Mouse (Mus musculus) gastrocnemius, postnatal 4 days (tissue): ENCODE results near the gene Cpxm1. TPM values are rescaled to one million over a fixed set of nuclear protein-coding genes. Genes with fewer than 3 reads are reported as not detected.

ENCODE experiments used
- DNase-seq, 2 experiments: peaks; one replicate each; pipeline ENCODE4 v3.0.0; 2021 to 2022; ENCODE audit warnings: low spot score in 2 of 2, mixed read lengths in 2 of 2
- long read RNA-seq, 2 experiments: library from polyadenylated mRNA; stranded (forward); transcript quantifications; one replicate each; pipeline ENCODE4 v2.0.0; 2021
- total RNA-seq, 2 experiments: library from RNA; stranded (reverse); gene quantifications; 2 replicates each; pipeline ENCODE4 v1.2.3; 2021

Cpxm1 gene
- total RNA-seq: 10 to 100 TPM; 19.7 to 19.9 TPM
- long read RNA-seq, experiment 1, transcript Cpxm1-201 (14 exons, 2,366 nt): major isoform, 30 of 36 reads
- long read RNA-seq, experiment 1, partial matches to known transcripts: 4 of 36 reads
- long read RNA-seq, experiment 1, other reads (novel, unspliced or antisense): 1 of 36 reads
- long read RNA-seq, experiment 2, transcript Cpxm1-201 (14 exons, 2,366 nt): major isoform, 54 of 69 reads
- long read RNA-seq, experiment 2, partial matches to known transcripts: 2 of 69 reads
- long read RNA-seq, experiment 2, other reads (novel, unspliced or antisense): 13 of 69 reads

DNA sequence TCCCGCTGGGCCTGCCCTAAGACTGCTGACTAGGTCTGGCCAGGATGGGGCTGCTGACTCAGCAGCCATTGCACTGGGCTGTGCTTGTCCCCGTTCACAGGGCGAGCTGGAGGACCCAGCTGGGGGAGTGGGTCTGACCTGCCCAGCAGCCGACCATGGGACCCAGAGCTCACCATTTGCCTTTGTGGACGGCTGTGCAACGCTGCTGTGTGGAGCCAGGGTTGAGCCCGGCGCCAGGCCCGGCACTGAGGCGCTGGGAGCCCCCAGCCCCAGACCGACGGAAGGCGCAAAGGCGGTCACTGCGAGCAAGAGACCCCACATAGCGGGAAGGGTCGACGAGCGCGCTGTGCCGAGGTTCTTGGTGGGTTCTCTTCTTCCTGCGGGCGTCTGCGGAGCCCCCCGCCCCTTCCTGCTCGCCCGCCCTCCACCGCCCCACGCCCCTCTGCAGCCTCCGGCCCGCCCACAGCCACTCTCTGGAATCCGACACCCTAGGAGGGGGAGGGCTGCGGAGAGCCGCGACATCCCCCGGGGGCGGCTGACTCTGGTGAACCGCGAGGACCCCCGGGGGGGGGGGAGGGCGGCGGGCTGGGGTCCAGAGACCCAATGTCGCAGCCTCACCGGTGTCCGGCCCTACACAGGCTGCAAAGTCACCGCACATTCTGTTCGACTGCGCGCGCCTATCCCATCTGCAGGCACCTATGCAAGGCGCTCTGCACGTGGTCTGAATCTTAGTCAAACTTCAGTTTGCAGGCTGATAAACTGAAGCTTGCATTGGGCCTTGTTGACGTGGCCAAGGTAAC, at the start of gene Cpxm1:
Gene Cpxm1 (minus strand): TSS at position 389 of the 800 bp plus-strand sequence.
- DNase-seq: peak in 1 of 2 experiments; percentile 53

DNA sequence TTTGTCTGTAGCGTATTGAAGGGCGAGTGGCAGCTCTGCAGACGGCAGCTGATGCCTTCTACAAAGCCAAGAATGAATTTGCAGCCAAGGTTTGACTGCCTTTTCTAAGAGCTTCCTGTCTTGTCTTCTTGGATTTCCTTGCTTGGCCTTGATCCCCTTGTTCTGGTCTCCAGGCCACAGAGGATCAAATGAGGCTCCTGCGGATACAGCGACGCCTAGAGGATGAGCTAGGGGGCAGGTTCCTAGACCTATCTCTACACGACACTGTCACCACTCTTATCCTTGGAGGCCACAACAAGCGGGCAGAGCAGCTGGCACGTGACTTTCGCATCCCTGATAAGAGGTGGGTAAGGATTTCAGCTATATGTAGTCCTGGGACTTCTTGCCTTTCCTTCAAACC, 44.8 kb upstream of the Cpxm1 start:
- no peak for DNase-seq

DNA sequence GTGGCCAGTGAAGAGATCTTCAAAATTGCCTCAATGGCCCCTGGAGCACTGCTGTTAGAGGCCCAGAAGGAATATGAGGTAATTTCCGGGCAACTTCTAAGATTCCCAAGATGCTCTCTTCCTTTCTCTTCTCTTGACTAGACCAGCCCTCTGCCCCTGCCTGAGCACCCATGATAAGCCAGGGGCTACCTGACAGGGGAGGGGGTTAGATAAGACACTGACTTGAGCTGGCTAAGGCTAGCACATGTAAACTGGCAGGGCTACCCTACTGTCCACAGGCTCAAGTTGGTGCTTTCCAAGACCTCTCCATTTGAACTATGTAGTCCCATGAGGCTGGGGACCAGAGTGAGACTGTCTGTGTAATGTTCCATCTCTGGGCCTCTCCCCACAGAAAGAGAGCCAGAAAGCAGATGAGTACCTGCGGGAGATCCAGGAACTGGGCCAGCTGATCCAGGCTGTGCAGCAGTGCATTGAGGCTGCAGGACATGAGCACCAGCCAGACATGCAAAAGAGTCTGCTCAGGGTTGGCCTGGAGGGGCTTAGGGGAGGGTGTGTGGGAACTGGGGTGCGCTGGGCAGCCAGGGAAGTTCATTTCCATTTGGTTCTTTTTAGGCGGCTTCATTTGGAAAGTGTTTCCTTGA, 42.6 kb upstream of the Cpxm1 start:
- DNase-seq: no peak

DNA sequence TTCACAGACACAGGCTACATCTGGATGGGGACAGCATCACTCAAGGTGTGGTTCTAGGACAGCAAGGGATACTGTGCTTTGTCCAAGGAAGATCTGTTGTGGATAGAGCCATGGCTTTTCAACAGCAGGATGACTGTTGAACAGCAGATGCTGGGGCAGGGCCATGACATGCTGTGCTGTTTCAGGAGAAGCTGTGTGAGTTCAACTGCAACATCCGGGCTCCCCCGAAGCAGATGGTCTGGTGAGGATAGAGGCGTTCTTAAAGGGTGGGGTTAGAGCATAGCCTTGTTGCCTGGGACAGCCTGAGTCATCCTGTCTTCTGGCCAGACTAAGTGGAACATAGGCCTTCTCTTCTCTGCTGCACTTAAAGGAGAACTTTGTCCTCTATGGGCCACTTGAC, 41.5 kb upstream of the Cpxm1 start:
- no peak for DNase-seq

DNA sequence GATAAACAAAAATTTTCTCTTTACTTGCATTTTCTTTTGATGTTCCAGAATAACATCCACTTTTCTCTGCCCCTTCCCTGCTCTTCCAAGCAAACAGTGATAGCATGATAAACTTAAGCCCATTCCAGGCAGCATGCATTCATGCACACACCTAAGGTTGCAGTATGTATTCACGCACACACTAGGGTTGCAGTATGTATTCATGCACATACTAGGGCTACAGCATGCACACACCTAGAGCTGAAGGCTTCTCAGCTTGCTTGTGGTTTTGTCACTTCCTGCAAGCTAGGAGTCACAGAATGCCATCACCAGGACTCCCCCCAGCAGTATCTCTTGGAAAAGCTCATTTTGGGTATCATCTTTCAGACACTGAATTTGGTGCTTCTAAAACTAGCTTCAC, 39.4 kb upstream of the Cpxm1 start:
- no peak for DNase-seq

DNA sequence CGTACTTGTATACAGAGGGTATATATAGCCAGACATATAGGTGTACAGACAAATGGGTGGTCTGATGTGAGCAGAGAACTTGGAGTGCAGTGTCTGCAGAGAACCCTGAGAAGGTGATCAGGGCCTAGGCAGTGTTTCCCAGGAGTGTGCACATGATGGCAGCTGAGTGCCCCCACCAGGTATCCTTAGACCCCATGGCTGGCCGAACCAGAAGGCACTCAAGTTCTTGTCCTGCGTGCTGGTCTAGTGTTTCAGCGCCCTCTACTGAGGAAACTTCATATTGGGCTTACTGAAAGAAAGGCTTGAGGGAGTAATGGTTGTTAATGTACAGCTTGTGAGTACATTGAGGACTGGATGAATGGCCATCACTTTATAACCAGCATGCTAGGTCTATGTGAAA, 35.8 kb upstream of the Cpxm1 start:
- DNase-seq: no peak

DNA sequence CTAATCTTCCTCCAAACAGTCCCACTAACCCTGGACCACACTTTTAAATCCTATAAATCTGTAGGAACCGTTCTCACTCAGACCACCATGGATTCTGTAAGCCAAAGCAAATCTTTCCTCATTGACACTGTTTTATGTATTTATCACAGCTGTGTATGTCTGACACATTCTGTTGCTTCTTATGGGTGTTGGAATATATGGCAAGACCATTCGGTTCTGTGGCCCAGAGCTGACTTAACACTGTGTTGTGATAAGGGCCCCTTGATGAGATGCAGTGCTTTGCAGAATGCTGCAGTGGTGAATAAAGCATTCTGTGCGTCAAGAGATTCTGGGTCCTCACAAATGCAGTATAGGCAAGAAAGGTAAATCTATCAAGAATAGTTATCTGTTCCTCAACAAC, 34.8 kb upstream of the Cpxm1 start:
- no peak for DNase-seq

DNA sequence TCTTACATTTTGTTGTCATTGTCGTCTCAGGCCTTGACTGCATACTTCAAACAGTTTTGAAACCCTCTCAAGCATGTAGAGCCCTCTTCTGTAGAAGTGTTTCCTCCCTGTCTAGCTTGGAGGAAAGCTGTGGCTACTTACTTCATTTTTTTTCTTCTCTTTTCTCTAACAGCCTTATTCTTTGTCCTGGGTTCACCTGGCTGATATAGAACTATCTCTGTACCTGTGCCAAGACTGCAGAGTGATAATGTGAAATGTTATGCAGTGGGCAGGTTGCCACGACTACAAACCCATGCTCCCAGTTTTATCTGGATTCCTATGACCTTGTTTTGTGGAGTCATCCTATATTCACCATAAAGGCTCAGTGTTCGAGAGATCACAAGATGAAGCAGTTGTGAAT, 33.1 kb upstream of the Cpxm1 start:
- no peak for DNase-seq

DNA sequence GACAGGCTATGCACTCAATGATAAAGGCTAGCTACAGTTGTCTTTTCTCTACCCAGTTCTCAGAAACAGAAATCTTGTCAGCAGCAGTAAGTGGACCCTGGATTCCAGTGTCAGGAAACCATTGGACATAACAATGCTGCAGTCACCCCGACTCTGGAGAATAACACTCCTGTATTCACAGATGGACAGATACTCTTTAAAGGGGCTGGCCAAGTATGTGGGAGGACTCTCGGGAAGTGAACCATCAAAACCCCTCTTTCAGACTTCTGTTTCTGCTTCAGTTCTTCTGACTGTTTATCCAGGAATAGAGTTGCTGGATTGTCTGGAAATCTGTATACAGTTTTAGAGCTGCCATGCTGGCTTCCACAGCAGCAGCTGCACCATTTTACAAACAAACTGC, 32.5 kb upstream of the Cpxm1 start:
- no peak for DNase-seq

DNA sequence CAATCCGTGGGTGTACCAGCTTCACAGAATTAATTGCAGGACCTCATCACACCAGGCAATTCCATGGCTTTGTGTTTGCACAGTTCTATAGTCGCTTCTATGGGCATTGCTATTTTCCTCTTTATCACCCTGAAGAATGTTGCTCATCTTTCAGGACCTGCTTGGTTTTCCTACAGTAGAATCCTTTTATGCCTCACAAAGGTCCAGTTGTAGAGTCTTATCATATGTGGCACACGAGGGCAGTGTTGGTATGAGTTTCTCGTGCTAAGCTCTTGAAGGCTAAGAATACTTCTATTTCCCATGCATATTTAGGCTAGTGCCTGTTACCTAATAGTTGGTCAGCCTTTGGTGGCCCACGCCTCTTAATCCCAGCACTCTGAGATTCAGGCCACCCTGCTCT, 27.7 kb upstream of the Cpxm1 start:
- no peak for DNase-seq

DNA sequence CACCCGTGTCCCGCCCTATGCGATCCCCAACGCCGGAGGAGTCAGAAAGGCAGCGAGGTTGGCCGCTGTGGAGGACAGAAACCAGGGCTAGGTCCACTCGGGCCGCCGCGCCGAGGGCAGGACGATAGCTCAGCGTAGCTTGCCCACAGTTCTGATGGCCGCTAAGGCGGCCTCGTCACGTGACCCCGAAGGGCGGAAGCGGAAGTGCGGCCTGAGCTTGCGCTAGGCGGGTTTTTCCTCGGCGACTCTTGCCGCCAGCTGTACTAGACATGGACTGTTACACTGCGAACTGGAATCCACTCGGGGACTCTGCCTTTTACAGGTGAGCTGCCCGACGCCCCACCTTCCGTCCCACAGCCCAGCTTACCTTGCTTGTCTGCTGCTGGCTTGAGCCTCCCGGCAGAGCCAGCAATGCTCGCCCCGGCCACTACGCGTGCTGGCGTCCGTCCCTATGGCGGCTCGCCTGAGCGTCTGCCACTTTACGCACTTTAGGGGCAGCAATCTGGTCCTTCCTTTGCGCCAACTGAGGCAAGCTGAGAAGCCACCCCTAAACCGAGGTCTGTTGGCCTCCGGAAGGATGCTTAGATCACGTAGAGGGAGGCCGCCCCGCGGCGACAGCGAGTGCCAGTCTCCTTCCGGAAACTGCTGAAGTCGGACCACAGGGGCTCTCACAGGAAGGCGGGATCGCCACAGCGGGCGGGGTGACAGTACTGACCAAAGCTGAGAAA, 26.9 kb upstream of the Cpxm1 start, which contains the start of the genes Vps16 and Pced1a:
Gene Vps16 (plus strand): TSS at position 214 of the 728 bp plus-strand sequence.
Gene Pced1a (minus strand): TSS at position 576 of the 728 bp plus-strand sequence.
- peak; percentile 86 to 96 for DNase-seq

DNA sequence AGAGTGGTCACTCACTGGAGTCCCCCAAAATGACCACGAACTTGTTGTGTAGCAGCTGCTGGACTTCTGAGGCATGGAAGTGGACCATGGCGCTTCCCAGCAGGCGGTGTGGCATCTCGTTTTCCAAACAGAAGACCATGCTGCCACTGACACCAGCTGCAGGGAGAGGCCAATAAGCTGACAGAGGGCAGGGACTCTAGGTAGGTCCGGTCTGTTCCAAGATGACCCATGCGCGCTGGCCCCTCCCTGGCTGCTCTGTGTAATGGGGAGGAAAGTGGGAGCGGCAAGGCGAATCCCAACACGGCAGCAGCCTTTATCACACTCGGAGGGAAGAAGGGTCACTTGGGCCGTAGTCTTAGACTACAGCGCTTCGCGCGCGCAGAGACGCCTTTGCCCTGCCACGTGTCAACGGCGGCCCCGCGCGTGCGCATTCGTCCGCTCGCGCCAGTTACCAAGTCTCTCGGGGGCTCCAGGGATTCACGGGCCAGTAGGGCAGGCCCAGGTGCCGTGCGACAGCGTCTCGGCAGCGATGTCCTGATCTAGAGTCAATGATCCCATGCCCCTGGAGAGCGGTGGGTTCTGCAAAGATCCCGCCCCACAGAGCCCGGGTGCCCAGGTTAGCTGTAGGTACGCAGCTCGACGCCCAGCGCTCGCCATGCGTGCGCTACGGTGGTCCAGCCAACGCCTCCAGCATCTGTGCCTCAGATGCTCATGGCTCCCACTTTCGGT, 26.2 kb upstream of the Cpxm1 start:
- peak; percentile 69 to 81 for DNase-seq

DNA sequence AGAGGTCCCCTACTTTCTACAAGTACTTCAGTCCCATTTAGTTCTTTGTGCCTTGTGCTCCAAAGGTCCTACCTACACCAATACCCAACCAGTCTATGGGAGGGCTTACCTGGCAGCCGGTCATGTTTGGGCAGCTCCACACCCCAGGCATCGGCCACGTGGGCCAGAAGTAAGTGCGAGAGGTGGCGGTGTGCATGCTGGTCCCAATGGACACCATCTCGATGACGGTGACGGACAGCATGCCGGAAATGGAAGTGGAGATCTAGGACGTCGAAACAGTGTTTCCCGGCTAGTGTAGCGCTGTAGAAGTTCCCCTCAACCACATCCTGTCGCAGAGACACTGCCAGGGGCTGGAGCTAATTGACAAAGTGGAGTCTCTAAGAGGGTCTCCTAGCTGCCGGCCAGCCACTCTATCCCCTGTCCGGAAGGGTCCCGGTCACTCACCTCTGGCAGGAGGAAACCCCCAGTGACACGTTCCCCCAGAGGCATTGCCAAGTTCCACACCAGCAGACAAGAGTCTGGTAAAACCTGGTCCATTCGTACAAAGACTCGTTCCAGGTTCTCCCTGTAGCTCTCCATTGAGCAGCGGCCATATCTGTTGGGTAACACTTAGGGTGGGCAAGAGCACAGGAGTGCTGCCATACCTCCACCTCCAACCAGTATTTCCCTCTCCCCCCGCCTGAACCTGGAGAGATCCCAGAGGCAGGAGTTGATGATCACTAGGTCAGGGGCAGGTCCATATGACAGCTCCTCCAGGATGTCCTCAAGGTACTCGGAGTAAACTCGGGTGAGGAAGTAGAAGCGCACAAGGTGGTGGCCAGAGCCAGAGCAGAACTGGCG, 24.6 kb upstream of the Cpxm1 start:
- no peak for DNase-seq

DNA sequence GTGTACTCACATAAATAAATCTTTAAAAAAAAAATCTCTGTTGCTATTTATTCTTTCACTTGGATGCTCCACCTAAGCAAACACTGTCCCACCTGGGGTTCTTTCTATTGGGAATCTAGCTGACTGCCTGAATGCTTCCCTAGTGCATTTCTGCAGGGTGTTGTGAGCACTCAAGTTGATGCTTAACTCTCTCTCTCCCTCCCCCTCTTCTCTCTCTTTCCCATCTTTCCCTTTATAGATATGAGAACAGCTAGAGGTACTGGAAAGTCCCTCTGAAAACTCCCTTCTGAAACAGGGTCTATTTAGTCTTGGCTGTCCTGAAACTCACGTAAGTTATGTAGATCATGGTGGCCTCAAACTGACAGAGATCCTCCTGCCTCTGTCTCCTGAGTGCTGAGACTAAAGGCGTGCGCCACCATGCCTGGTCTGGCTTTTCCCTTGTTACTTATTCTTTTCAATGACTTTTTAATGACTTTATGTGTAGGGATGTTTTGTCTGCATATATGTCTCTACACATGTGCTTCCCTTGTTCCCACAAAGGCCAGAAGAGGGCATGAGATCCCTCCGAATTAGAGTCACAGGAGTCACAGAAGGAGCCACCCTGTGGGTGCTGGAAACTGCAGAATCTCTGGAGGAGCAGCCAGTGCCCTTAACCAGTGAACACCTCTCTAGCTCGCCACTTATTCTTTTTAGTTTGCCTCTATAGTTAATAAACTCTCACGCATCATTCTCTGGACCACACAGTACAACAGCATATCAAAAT, 16.9 kb upstream of the Cpxm1 start:
- no peak for DNase-seq

DNA sequence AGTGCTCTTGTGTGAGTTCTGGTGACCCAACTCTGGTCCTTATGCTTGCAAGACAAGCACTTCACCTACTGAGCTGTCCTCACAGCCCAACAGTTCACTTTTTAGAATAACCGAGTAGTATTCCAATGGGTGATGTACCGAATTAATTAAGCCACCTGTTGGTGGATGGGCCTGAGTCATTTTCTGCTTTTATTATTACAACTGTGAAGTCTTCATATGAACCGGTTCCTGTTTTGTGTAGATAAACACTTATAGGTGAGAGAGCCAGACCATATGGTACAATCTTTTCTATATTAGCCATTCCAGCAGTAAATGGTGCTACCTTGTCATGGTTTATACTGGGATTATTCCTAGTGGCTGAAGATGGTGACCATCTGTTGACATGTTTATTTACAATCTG, 15.4 kb upstream of the Cpxm1 start:
- no peak for DNase-seq

DNA sequence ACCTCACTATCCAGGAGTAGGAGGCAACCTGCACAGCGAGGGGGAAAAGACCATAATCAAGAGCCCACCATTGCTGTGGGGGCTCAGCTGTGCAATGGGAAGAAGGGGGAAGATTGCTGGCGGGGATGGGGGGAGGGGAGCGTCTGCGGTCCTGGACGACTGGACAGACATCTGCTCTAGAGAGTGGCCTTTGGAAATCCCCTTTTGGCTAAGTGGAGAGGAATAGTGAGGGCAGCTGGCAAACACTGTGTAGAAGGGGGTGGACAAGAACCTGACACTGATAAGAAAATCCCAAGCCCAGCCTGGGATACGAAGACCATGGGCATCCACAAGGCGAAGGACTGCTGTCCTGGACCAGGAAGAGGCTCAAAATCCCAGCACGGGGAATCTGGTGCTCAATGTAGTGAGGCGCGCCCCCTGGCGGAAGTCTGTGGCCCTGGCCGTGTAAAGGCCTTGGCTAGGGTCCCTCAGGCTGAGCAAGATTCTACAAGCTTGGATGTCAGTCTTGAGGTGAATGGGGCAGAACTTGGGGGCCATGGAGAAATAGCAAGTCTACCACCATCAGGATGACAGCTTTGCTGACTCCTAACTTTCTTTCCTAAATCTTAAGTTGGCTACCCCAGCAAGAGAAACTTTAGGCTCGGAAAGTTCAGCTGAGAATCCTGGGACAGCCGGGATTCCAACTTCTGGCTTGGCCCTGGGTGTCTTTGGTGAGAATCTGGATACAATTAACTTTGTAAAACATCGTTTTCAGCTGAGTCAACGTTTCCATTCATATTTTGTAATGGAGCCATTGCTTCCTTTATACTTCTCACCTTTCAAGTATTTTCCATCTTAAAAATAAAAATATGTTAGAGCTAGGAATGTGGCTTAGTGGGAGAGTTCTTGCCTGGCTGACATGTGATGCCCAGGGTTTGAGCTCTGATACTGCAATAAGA, 14.5 kb upstream of the Cpxm1 start:
- peak; percentile 84 to 88 for DNase-seq

DNA sequence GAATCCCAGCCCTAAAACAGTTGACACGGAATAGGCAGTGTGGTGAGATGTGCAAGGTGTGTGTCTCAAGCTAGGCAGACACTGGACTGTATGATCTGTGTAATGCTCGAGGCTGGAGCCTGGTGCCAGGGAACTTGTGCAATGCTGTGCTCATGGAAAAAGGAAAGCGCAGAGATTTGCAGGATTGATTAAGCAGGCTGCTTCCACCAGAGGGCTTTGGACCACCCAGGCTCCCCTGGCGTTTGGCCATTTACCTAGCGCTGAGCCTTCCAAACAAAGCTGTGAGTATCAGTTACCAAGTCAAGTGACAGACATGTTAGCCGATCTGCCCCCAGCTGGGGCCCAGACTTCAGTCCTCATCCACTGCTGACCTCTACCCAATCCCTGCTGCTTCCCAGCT, 10.8 kb upstream of the Cpxm1 start:
- DNase-seq: no peak

DNA sequence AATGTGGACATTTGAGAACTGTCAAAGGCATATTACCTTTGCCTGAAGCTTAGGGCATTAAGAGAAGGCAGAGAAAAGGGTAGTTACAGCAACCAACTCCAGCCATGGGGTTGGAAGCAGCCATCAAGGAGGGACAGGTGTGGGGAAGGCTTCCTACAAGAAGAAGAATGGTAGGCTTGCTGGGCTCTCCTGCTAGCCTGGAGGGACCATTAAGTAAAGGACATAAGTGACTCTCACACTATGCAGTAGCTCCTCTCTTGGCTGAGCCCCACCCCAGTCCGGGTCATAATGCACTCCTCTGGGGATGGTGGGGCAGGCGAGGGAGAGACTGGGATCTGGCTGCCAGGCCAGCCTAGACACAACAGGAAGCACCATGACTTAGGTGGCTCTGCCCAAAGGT, 8.8 kb upstream of the Cpxm1 start, which contains the start of gene Tmem239:
Gene Tmem239 (plus strand): TSS at position 301 of the 400 bp plus-strand sequence.
- DNase-seq: no peak
